Mouse (Mus musculus): Measurements from ENCODE around the gene Musk. TPM values are rescaled to one million over a fixed set of nuclear protein-coding genes. Genes with fewer than 3 reads are reported as not detected.

The Musk gene
- polyA plus RNA-seq, 1 experiment: 0.96 TPM

DNA sequence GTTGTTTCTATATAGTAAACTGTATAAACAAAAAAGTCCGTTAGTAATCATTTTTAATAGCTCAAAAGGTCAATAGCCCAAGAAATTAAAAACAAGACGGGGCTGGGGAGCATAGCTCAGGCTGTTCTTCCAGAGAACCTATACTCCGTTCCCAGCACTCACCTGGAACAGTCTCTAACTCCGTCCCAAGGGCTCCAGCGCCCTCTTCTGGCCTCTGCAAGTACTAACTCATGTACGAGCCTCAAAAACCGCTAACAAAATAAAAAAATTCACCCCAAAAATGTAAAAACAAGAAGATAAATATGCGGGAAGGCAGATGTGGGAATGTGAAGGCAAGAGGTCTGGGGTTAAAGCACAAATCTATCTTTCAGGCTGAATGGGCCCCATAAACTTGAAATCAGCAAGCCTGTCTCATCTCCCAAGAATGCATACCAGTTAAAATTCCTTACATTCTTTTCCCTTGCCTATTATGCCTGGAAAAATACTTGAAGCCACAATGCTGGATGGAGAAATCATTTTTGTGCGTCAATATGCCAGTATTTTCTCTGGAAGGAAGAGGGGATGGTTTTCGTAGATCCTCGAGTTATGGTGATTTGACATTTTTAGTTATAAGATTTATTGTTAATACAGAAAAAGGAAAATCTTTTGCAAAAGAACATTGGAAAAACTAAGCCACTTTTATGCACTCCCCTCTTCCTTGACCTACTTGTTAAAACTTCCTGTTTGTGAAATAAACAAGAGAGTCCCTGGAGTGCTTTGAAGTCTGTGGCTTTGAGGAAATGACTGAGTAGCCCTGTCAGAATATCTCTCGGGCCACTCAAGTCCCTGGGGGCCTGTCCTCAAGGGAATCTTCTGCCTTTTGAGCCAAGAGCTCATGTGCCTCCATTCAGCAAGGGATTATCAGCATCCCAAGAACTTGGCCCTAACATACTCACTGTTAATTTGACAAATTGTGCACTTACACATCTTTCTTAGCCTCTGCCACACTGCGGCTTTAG lies 127.7 kb downstream of the Musk start:
- DNase-seq (ENCODE audit: low read depth): no peak

DNA sequence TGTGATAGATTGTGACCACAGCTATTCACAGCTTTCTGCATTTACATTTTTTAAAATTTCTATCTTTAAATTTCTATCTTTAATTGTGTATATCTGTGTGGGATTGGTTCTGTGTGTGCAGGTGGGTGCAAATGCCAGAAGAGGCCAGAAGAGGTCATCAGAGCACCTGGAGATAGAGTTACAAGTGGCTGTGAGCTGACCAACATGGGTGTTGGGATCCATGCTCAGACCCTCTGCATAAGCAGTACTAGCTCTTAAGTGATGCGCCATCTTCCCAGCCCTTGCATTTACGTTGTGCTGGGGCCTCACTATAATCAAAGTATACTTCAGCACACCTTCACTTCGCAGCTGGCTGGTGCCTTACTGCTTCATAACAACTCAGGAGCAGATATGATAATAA lies 129.8 kb downstream of the Musk start:
- DNase-seq (ENCODE audit: low read depth): no peak

DNA sequence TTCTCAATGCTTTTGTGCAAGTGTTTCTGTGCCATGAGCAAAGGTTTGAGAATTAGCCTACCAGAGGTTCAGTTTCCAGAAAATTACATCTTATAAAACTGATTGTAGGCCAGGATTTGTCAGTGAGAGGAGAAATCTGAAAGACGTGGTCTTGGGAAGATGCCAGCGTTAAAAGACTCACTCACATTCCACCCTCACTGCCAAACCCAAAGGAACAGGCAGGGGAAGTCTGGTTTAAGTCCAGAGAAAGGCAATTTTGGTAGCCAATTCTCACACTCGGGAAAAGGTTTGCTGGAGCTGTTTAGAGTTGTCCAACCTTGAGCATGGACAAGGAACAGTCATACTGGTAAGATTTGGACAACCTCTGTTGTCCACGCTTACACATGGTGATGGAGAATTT lies 131.6 kb downstream of the Musk start:
- DNase-seq (ENCODE audit: low read depth): no peak

DNA sequence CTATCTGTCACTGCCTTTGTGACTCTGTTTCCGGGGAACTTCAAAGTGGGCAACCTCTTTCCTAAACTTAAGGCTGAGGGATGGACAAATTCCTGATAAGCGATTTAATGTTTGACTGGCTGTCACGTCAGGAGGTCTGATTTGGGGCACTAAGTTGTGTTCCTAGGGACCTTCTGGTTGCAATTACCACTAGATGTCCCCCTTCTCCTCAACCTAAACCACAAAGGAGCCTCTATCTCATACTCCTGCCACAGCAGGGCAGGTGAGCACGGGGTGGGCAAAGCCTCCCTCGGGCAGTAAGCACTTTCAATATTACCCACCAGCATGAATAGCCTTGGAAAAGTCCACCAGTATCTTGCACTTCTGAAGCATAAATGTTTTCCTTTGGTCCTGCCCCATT lies 133.5 kb downstream of the Musk start:
- no peak for DNase-seq (ENCODE audit: low read depth)

DNA sequence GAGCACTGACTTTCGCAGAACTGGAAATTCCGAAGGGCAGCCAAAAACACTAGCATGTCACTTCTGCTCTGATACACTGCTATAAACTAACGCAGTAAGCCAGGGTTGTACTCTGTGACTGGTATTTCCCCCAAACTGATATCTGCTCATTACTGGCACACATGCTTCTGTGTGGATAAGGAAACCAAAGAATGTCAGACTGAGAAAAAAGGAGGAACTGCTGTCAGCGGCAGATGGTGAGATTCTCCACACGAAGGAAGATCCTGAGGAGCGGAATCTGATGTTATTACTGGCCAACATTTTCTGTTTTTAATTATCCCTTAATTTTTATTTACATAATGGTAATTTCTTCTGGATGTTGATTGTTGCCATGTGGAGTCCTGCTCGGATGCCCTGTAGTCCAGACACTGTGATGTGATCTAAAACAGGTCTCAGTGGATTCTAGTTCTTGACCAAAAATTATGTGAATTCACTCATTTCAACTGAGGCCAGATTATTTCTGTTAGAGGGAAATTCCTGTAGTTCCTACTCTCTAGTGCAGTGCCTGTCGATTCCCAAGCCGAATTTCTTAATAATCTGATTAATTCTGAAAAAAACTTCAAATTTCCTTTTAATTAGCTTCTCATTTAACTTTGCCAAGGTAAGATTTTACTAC lies 137.6 kb downstream of the Musk start:
- no peak for DNase-seq (ENCODE audit: low read depth)

Other genes with a start within 250 kb of the Musk start
- 12.2 and 15.1 TPM in 2 replicates for gene Svep1, start 79.1 kb upstream of the Musk start, polyA plus RNA-seq (2012; rRNA removed)

All from gonadal fat pad, adult 2 months (tissue).